Mouse (Mus musculus) CD4-positive helper T cell, adult 2 months (primary cell): ENCODE results near the gene 4930558K02Rik.

Experiments used
- DNase-seq: peaks from one replicate; pipeline ENCODE4 v3.0.0-alpha.2; 2012; ENCODE audit warnings: low read depth, missing footprints, low spot score

Gene 4930558K02Rik

GRCm38 (mm10) chr1:161979536-161979935 lies at the start of gene 4930558K02Rik:
4930558K02Rik (minus strand) TSS chr1:161979636.
- no peak for DNase-seq

DNA sequence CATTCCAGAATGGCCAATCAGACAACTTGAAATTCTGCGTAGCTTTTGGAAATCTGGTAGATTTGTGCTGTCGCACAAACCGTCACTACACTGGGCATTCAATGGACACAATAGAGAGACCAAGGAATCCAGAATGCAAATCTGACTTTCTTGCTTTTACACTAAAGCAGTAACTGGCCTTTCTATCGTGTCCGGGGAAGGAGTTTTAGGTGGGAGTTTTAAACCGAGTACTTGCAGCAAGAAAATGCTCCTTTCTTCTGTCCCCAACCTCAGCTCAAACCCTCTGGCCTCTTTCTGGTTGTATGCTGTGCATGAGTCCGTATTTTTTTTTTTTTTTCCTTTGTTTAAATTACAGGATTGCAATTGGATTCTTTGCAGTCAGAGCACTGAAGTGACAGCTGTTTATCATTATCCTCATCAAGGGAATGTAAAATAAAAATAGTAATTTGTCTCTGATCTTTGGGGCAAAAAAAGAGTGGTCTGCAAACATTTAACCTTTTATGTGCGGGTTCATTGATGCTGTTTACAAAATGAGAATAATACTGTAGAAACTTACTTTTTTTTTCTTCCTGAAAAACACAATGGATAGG lies 44.3 kb upstream of the 4930558K02Rik start:
- DNase-seq: no peak

- no peak for DNase-seq
Measured at GRCm38 (mm10) chr1:162020766-162021165, 41.3 kb upstream of the 4930558K02Rik start.

GRCm38 (mm10) chr1:162020303-162020731 lies 40.9 kb upstream of the 4930558K02Rik start:
- no peak for DNase-seq

GRCm38 (mm10) chr1:162018601-162018977 lies 39.2 kb upstream of the 4930558K02Rik start:
- no peak for DNase-seq

GRCm38 (mm10) chr1:162017975-162018600 lies 38.7 kb upstream of the 4930558K02Rik start:
- DNase-seq: no peak

- no peak for DNase-seq
Measured at GRCm38 (mm10) chr1:162016982-162017381, 37.5 kb upstream of the 4930558K02Rik start.

DNA sequence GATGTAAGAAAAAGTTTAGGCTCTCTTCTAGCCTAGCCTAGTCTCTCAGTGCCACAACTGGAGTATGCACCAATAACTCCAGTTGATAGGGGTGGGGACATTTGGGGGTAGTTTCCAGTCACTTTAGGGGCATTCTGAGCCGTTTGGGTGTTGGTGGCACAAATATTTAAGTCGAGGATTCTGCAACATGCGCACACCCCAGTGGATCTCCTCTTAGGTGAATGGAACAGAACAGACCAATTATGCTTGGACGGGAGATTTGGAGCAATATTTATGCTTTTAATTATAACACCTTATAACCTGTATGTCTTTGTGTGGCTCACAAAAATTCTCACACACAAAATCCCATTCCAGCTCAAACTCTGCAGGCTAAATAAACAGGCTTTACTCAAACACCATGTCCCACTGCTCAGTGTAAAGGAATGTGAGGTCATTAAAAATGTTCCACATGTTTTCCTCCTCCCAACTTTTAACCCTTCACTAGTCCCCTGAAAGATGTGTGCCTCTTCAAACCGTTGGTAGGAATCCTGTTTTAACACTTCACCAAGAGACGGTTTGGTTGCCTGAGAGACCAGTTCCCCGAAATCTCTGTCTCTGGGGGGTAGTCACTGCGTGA lies 35.9 kb upstream of the 4930558K02Rik start:
- no peak for DNase-seq

GRCm38 (mm10) chr1:162013561-162013960 lies 34.1 kb upstream of the 4930558K02Rik start:
- no peak for DNase-seq

DNA sequence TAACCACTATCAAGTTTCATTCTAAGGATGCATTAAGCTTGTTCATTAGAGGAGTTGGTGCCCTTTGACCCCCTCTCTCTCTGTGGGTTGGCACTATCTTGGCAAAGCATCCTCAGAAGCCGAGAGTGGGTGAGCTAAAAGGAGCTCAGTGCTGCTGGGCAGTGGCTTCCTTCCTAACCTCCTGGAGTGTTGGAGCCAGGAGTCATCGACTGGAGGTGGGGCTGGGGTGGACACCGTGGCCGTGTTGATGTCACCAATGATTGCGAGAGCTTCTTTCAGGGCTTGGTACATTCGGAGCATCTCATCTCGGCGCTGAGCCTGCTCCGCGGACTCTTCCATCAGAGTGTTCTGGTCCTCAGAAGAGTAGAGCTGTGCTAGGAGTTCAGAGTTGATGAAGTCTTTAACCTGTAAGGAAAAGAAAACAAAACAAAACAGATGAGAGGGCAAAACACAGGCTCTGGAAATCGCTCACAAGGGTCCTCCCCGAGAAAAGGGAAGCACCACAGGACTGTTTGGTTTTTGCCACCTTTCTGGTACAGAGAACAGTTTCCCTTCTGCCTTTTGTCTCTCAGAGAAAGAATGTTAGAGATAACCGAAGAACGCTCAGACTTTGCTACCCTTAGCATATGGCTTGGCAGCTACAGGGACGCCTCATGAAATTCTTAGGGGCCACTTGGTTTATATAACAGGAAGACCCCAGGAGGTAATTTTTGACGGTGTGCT lies 32.2 kb upstream of the 4930558K02Rik start:
- DNase-seq: no peak

DNA sequence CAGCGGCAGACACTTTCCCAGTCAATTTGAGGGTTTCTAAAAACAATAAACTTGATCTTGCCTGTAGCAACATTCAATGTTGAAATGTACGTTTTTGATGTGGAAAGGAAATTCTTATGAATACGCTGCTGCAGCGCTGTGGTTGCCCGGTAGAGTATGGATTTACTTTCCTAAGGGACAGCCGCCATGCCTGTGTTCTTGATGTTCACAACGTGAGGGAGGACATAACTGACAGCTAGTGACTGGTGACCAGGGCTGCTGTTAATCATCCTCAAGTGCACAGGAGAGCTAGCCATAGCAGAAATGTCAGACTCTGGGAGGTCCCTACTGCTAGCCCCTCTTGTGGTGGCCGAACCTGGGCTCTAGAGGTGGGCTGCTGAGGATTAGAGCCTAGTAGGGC lies 29.6 kb upstream of the 4930558K02Rik start:
- DNase-seq: no peak

DNA sequence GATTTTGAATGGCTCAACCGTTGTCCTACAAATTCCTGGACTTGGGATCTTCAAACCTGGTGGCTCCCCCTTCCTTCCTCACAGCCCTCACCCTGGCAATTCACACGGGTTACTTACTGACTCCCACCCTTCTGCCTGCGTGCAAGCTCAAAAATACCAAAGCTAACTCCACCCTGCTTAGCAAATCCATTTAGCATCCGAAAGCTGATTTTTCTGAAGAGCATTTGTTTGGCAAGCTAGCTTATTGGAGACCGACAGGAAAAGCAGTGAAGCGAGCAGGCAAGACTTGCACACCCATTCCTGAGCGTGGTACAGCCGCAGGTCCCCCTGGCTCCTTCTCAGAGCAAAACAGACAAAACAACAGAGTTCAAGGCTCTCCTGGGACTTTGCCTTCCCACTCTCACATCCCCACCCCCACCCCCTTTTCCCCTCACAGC lies 29.2 kb upstream of the 4930558K02Rik start:
- no peak for DNase-seq

DNA sequence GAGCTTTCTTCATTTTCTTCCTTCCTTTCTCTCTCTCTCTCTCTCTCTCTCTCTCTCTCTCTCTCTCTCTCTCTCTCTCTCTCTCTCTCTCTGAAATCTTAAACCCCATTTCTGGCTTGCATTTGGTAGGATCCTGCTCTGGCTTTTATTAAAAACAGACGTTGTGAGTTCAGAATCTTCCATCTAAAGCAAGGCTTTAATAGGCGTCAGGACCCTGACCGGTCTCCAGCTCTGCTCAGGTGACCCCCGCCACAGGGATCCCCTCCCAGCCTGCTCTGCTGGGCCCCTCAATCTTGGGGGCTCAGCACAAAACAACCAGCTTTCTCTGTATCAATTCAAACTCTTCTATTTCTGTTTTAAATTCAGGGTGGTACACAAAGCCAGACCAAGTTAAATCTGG lies 28.8 kb upstream of the 4930558K02Rik start:
- no peak for DNase-seq

DNA sequence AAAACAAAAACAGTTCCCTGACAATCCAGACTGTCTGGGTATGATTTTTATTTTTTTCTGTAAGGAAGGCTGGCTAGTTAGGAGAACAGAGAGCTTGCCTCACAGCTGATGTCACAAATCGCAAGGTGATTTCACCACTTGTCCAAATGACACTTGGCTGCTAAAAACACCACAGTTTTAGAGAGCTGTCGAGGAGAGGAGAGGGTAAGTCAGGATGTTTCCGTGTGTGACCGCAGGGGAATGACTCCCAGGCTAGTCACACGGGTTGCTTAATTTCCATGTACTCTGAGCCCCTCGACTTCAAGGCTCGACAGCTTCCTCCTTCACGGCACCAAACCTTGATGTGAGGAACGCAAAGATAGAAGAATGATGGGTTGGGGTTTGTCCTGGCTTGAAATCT lies 26.7 kb upstream of the 4930558K02Rik start:
- DNase-seq: no peak

GRCm38 (mm10) chr1:162004821-162005770 lies 25.7 kb upstream of the 4930558K02Rik start:
- DNase-seq: no peak

GRCm38 (mm10) chr1:162004518-162004780 lies 25.0 kb upstream of the 4930558K02Rik start:
- peak; percentile 7 for DNase-seq

DNA sequence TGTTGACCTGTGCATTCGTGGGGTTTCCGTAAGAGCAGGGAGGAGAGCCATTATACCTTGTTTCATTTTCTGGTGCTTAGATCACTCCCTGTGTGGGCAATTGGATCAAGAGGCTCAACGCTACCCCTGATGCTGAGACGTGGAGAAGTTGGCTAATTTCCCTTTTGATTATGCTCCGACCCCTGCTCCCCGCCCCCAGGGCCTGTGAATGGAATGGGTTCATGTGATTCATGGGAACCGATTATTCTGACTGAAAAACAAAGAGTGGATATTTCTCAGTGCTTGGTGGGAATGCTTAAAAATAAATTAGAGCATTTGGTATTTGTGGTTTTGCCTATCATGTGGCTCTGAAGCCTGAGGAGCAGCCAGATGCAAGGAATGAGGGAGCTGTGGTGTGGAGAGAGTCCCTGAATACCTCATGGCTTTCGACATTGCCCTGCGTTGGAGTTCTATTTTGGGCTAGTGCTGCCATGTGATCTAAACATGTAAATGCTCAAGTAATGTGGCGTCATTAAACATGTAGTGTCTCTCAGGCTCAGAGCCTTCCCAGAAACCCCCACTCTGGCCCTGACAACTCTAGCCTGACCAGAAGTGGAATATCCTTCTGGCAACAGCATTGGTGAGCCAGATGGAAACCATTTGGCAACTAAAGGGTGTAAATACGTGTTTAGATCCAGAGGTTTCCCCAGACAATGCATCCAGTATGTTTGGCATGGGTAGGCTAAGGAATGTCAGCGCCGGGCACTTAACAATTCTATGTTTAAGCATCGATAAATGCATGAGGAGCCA lies 24.5 kb upstream of the 4930558K02Rik start:
- no peak for DNase-seq

DNA sequence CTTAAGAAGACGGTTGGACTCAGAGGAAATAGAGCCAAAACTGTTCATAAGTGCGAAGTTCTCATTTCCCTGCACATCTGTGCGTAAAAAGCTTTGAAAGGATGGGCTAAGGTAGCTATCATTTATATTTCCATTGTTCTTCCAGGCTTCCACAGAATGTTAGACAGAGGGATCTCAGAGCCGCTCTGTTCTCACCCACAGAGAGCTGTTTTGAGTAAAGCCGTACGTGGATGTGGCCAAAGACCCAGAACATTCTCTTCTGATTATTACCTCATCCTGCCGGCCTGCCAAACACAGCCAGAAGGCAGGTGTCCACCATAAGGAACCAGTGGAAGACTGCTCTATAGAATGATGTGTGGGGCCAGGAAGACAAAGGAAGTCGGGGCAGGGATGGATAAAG lies 21.9 kb upstream of the 4930558K02Rik start:
- no peak for DNase-seq

DNA sequence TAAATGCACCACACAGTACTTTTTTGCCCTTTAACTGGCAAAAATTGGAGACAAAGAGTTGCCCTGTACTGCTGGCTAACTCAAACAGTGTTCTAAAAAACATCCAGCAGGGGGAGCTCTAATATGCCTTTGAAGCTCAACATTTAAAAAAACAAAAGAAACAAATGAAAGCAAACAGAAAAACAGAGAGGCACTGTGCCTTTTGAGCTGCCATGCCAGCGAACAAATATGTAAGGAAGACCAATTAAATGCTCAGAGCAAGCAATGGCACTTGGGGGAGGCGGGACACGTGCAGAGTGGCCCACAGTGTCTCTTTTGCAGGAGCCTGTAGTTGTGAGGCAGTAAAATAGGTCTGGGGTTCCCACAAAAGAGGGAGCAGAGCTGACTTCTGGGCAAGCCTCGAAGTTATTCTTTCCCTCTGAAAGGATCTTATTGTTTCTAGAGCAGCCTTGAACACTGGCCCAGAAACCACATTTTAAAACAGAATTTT lies 20.5 kb upstream of the 4930558K02Rik start:
- peak; percentile 66 for DNase-seq

- DNase-seq: peak; percentile 14
Measured at GRCm38 (mm10) chr1:161999338-161999737, 19.9 kb upstream of the 4930558K02Rik start.

DNA sequence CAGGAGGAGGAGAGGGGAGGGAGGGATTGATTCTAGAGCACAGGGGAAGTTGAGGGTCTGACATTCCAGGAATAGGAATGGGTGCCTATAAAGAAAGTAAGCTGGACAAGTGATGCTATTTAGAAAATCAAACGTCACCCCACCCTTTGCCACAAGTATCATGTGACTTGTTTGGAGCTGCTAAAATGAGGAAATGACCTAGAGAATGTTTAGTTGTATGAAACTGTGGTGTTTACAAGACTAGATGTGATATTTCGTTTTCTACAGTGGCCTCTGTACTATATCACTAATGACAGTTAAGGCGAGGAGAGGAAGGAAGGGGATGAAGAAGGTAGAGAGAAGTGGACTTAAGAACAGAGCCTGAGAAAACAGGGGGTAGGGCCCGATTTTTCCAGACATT lies 19.3 kb upstream of the 4930558K02Rik start:
- DNase-seq: no peak
